Mouse (Mus musculus) ES-Bruce4 (cell line): ENCODE measurements around the gene Lhx8. TPM values are rescaled to one million over a fixed set of nuclear protein-coding genes. Genes with fewer than 3 reads are reported as not detected.

Experiments used
- H3K27ac ChIP-seq: 2 replicates; pipeline ENCODE4 v1.5.1; 2012; ENCODE audit warnings: low read length, inconsistent platforms; ENCODE audit not compliant: insufficient read depth
- H3K27me3 ChIP-seq: 2 replicates; pipeline ENCODE4 v1.6.1; 2012; ENCODE audit warnings: mild to moderate bottlenecking, low read length, inconsistent platforms; ENCODE audit not compliant: control insufficient read depth, poor library complexity, insufficient read depth, severe bottlenecking
- H3K36me3 ChIP-seq: 2 replicates; pipeline ENCODE4 v1.6.1; 2012; ENCODE audit warnings: inconsistent platforms, mild to moderate bottlenecking, low read length, moderate library complexity; ENCODE audit not compliant: control insufficient read depth, poor library complexity, insufficient read depth, severe bottlenecking
- H3K4me1 ChIP-seq: one replicate; pipeline ENCODE4 v1.8.1; 2011; ENCODE audit warnings: low read length; ENCODE audit not compliant: control insufficient read depth, insufficient read depth
- H3K4me3 ChIP-seq: 2 replicates; pipeline ENCODE4 v1.5.1; 2011; ENCODE audit warnings: low read depth, mild to moderate bottlenecking, low read length
- H3K9ac ChIP-seq: 2 replicates; pipeline ENCODE4 v1.6.1; 2012; ENCODE audit warnings: low read depth, mild to moderate bottlenecking, inconsistent platforms; ENCODE audit not compliant: poor library complexity, severe bottlenecking
- H3K9me3 ChIP-seq: replicated peaks from 2 replicates; pipeline ENCODE4 v1.6.1; 2012; ENCODE audit warnings: mild to moderate bottlenecking, low read length, inconsistent platforms; ENCODE audit not compliant: control insufficient read depth, poor library complexity, insufficient read depth, severe bottlenecking
- CTCF ChIP-seq: IDR thresholded peaks from one replicate; pipeline ENCODE4 v1.8.1; 2011; ENCODE audit warnings: low read depth, low read length
- EP300 ChIP-seq: IDR thresholded peaks from 2 replicates; pipeline ENCODE4 v1.6.1; 2011; ENCODE audit warnings: low read depth, low read length; ENCODE audit not compliant: insufficient read depth
- POLR2A ChIP-seq: IDR thresholded peaks from one replicate; pipeline ENCODE4 v1.8.1; 2011; ENCODE audit warnings: low read length; ENCODE audit not compliant: insufficient read depth
- polyA plus RNA-seq: library from polyadenylated mRNA; stranded (reverse); fragments of >200 nt; gene quantifications from 2 replicates; pipeline ENCODE4 v1.2.4, GENCODE M21; 2011; ENCODE audit warnings: low read depth; ENCODE audit not compliant: missing spikeins, insufficient read depth, insufficient read length

The Lhx8 gene
- polyA plus RNA-seq, 1 experiment, result not detected

DNA sequence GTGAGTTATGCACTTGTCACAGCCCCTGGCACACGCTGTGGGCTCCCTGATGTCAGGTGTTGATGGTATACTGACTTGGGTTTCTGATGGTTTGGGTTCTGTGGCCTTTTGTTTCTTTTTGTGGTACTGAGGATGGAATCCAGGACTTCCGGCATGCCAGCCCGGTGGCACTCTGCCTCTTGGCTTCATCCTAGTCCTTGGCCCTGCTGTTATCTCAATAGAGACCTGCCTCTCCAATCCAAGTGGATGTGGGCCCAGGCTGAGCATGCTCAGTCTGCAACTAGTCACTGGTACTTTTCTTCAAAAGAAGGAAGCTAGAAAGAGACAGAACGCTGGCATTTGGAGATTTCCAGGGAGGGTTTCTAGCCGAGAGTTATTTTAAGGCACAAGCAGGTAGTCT is 38.3 kb downstream of the Lhx8 start:
- TF ChIP-seq POLR2A (no peak), CTCF (no peak), EP300 (no peak)
- H3K9ac ChIP-seq, result no peak overlapping the region
- no peaks in the 10 kb centered on the region for H3K27me3 ChIP-seq
- H3K27ac ChIP-seq, result no peak overlapping the region
- no peaks in the 10 kb centered on the region for H3K4me1 ChIP-seq
- no peak overlapping the region for H3K4me3 ChIP-seq
- no peaks in the 10 kb centered on the region for H3K36me3 ChIP-seq
- H3K9me3 ChIP-seq, result no peaks in the 10 kb centered on the region

DNA sequence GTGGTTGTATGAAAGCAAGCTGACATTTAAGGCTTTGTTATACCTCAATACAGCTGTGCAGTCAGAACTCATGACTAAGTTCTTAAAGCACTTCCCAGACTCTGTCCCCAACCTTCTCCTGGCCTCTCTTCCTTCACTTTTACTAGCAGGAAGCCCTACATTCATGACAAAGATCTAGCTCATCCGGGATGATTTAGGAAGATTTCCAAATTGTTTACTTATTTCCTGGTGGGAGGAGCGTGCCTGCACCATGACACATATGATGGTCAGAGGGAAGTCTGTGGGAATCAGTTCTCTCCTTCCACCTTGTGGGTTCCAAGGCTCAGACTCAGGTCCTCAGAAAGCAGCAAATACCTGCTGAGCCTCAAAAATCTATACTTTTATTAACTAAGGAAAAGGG is 40.1 kb downstream of the Lhx8 start:
- no peak overlapping the region for H3K4me3 ChIP-seq
- TF ChIP-seq CTCF, result no peak
- no peak for TF ChIP-seq EP300
- TF ChIP-seq POLR2A, result no peak
- no peak overlapping the region for H3K27ac ChIP-seq

GRCm38 (mm10) chr3:154288429-154289069 is 41.9 kb downstream of the Lhx8 start:
- Histone ChIP-seq H3K4me1 (no peaks in the 10 kb centered on the region), H3K36me3 (no peaks in the 10 kb centered on the region), H3K9ac (no peak overlapping the region), H3K27me3 (no peaks in the 10 kb centered on the region), H3K27ac (no peak overlapping the region), H3K4me3 (no peak overlapping the region), H3K9me3 (no peaks in the 10 kb centered on the region)
- TF ChIP-seq POLR2A, result no peak
- TF ChIP-seq EP300, result no peak
- no peak for TF ChIP-seq CTCF

More for the DNA sequence above, 40.1 kb downstream of the Lhx8 start:
- no peaks in the 10 kb centered on the region for H3K4me1 ChIP-seq
- H3K9ac ChIP-seq, result no peak overlapping the region
- H3K27me3 ChIP-seq, result no peaks in the 10 kb centered on the region
- no peaks in the 10 kb centered on the region for H3K9me3 ChIP-seq
- H3K36me3 ChIP-seq, result no peaks in the 10 kb centered on the region

GRCm38 (mm10) chr3:154287217-154287616 is 43.2 kb downstream of the Lhx8 start:
- H3K4me3 ChIP-seq, result no peak overlapping the region
- TF ChIP-seq CTCF (no peak), EP300 (no peak), POLR2A (no peak)
- H3K27ac ChIP-seq, result no peak overlapping the region
- H3K27me3 ChIP-seq, result no peaks in the 10 kb centered on the region
- H3K4me1 ChIP-seq, result no peaks in the 10 kb centered on the region
- no peaks in the 10 kb centered on the region for H3K36me3 ChIP-seq
- H3K9me3 ChIP-seq, result no peaks in the 10 kb centered on the region
- no peak overlapping the region for H3K9ac ChIP-seq

DNA sequence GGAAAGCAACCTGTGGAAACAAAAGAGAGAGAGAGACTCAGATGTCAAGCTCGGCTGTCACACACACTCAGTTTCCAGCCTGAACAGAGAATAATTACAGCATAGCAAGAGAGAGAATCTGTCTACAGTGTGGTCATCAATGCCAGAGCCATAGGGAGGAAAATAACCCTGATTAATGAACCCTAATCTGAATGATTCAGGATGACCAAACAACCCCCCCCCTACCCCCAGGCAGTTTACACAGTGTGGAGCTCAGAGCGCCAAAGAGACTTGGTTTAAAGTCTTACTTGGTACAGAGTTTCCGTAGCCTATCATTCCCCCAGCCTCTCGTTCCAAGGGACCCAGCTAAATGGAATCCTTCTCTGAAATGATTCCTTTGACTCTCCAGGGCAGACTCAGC is 45.1 kb downstream of the Lhx8 start:
- Histone ChIP-seq H3K9me3 (no peaks in the 10 kb centered on the region), H3K9ac (no peak overlapping the region), H3K4me3 (no peak overlapping the region), H3K4me1 (no peaks in the 10 kb centered on the region), H3K36me3 (no peaks in the 10 kb centered on the region), H3K27me3 (no peaks in the 10 kb centered on the region), H3K27ac (no peak overlapping the region)
- TF ChIP-seq EP300 (no peak), POLR2A (no peak), CTCF (no peak)

GRCm38 (mm10) chr3:154284260-154284659 is 46.2 kb downstream of the Lhx8 start:
- no peak overlapping the region for H3K9ac ChIP-seq
- no peaks in the 10 kb centered on the region for H3K27me3 ChIP-seq
- TF ChIP-seq EP300, result no peak
- TF ChIP-seq POLR2A, result no peak
- no peak for TF ChIP-seq CTCF
- no peak overlapping the region for H3K27ac ChIP-seq
- no peaks in the 10 kb centered on the region for H3K36me3 ChIP-seq
- H3K9me3 ChIP-seq, result no peaks in the 10 kb centered on the region
- H3K4me1 ChIP-seq, result no peaks in the 10 kb centered on the region
- H3K4me3 ChIP-seq, result no peak overlapping the region
